Mouse (Mus musculus): ENCODE measurements around the gene Slc35a5. TPM values are rescaled to one million over a fixed set of nuclear protein-coding genes. Genes with fewer than 3 reads are reported as not detected.

Gene Slc35a5
- total RNA-seq, 2 experiments from 2014 or later: 51.0 to 53.9 TPM

DNA sequence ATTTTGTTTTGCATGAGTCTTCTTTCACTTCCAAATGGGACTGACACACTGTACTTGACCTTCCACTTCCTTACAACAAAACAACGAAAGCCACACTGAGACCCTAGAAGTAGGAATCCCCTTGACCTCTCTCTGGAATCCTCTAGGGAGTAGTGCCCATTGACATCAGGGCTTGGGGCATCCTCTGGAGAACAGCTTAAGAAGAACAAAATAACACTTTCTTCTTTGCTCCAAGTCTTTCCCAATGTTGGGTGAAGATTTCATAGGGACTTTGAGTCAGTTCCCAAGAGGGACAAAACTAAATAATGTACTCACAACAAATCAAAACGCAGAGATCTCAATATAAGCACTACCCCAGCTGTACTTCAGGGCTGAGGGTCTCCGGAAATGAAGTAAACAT is 39.7 kb downstream of the Slc35a5 start:
- no peak for DNase-seq (ENCODE audit: extremely low spot score in 1 of 2, low spot score in 1 of 2)

DNA sequence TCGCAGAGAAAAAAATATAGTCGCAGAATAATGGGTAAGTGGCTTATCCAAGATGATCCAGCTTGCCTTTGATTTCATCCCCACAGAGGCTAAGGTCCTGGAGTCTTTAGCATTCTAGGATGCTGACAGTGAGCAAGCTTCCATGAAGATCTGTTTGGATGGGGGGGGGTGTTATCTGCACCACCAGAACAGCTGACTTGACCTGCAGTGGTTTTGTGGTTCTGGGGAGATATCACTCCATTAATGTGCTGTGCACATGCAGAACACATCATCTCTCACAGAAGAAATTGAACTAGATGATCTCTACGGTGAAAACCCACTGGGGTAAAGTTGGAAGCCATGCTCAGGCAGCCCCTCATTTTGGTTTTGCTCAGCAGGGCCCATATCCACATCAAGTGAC is 41.3 kb downstream of the Slc35a5 start:
- no peak for DNase-seq (ENCODE audit: extremely low spot score in 1 of 2, low spot score in 1 of 2)

DNA sequence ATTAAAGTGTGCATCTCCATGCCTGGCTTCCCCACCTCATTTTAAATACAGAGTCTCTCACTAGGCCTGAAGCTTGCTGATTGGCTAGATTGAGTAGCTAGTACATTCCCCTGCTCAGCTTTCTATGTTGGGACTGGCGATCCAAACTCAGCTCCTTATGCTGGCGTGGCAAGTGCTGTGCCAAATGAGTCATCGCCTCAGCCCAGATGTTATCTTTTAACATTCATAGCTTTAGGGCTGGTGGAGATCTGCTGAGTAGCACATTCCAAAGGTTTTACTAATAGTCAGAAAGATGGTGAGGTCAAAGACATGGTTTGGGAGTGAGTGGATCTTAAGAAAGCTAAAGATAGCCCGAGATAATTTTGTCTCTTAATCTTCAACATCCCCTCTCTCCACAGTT is 48.0 kb downstream of the Slc35a5 start:
- no peak for DNase-seq (ENCODE audit: extremely low spot score in 1 of 2, low spot score in 1 of 2)

DNA sequence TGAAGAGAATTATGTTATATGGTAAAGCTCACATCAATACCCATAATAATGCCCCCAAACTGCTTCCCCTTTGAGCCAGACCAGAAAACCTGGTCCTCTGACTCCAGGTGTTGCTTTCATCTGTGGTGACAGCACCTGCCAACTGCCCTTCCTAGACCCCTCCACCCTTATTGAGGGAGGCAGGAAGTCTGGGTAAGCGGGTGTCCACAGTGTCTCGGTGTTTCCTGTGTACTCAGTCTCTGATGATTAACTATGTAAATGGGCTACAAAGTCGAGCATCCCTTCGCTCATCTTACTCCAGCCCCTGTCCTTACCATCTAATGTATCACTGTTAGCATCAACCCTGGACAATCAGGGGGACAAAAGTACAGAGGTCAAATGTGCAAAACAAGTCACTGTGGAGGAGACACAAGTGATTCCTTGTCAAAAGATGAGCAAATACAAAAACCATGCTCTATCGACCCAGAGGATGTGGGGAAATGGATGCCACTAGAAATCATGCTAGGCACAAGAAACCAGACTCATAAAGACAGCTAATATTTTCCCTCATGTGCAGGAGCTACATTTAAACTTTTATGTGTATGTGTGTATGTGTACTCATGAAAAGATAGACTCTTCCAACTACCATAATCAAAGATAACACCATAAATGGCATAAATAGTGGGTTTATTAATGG is 50.2 kb downstream of the Slc35a5 start:
- DNase-seq (ENCODE audit: extremely low spot score in 1 of 2, low spot score in 1 of 2): no peak

DNA sequence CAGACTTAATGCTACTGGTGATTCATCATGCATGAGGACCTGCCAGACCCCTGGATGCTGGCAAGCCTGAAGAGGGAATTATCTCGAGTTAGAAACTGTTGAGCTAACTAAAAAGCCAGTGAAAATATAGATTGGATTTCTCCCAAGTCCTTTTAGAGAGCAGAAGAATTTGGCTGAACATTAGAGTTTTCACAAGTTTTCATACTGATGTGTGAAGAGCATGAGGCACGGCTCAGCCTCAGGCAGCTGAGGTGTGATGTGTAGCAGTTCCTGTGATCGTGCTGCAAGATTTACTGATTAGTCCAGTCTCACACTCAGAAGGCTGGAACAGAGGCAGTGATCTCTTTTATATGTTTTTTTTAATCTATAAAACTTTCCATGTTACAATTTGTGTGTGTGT is 53.5 kb downstream of the Slc35a5 start:
- DNase-seq (ENCODE audit: extremely low spot score in 1 of 2, low spot score in 1 of 2): no peak

DNA sequence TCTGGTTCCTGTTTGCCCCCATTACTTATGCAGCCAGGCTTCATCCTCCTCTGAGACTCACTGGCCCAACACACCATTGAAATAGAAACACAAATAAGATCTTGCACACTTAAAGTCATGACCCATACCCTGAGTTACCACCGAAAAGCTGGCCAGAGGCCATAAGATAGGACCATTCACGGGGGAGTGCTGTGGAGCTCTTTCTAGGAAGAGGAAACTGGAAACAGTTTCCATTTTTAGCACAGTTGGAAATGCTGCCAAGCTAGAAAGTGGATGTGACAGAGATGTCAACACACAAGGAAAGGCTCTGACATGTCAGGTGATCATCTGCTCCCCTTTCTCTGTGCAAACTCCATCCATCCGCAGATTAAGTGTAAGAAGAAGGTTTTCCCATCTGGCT is 57.6 kb downstream of the Slc35a5 start:
- DNase-seq (ENCODE audit: extremely low spot score in 1 of 2, low spot score in 1 of 2): no peak

DNA sequence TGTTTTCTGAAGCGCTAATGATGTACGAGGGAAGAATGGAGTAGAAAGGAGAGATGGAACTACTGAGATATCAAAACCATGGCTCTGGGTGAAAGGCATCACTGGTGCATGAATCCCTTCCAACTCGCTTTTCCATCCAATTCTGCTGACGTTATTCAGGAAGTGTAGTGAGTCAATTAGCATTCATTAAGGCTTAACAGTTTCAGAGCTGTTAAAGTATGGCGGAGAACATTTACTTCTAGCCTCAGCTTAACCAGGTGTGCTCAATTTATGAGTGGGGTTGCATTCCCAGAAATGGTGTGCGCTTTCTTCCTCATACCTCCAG is 59.7 kb downstream of the Slc35a5 start:
- no peak for DNase-seq (ENCODE audit: extremely low spot score in 1 of 2, low spot score in 1 of 2)

DNA sequence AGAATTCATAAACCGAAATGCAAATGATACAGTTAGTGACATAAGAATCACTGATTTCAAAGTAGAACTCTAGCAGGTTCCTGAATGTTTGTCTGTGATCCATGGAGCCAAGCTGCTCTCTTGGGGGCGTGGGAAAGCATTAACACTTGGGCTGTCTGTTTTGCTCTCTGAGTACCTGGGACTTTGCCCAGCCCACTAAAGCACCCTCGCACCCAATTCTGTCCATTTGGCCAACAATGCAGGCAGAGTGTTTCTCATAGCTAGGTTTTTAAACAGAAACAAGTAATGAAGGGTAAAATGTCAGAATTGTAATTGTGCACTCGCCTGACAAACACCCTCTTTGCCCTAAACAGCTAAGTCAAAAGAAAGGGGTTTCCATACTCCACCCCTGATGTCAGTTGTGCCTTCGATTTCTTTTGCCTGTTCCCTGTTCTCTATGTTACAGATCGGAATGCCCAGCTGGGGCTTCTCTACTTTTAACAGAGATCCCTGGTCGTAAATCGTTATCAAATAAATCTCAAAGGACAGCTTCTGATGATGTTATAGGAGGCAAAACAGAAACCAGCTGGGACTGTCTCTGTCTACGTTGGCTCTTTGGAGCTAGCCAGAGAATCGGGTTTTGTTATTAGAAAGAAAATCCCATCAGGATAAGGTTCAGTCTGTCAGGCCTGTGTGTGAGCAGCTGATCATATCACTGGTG is 60.2 kb downstream of the Slc35a5 start:
- DNase-seq (ENCODE audit: extremely low spot score in 1 of 2, low spot score in 1 of 2): no peak

DNA sequence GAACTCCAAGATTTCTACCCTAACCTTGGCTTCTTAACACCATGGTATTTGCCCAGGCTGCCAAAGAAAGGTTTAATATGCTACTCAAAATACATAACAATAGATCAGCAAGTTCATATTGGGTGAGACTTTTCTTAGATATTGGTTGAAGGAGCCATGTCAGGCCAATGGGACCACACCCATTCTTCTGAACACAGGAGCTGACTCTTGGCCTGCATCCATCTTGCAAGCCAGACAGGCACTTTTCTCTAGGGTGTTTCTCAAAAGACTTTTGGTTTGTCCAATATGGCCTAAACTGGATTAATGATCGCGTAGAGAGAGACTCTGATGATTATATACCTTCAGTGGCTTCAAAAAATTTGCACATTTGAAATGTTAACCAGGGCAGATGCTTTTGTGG is 61.0 kb downstream of the Slc35a5 start:
- DNase-seq (ENCODE audit: extremely low spot score in 1 of 2, low spot score in 1 of 2): no peak

DNA sequence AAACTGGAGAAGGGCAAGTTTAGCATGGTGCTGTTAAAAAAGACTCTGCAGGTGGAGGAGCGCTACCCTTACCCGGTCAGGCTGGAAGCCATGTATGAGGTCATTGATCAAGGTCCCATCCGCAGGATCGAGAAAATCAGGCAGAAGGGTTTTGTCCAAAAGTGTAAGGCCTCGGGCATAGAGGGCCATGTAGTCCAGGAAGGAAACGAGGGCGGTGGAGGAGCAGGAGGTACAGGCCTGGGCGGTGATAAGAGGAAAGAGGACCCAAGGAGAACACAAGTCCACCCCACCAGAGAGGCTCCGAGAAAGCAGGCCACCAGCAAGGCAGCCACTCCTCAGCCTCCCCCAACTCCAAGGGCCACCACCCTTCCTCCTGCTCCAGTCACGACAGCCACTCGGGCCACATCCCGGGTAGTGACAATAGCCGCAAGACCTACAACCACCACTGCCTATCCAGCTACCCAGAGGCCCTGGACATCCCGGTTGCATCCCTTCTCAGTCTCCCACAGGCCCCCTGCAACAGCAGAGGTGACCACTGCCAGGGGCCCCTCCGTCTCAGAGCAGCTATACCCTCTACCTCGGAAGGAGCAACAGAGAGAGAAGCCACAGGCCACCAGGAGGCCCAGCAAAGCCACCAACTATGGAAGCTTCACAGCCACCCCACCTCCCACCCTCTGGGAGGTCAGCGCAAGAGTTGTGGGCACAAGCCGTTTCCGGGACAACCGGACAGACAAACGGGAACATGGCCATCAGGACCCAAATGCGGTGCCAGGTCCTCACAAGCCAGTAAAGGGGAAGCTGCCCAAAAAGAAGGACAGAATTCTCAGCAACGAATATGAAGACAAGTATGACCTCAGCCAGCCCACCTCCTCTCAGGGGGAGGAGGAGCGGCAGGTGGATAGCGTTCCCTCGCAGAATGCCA is 62.7 kb downstream of the Slc35a5 start:
- DNase-seq (ENCODE audit: extremely low spot score in 1 of 2, low spot score in 1 of 2): no peak

DNA sequence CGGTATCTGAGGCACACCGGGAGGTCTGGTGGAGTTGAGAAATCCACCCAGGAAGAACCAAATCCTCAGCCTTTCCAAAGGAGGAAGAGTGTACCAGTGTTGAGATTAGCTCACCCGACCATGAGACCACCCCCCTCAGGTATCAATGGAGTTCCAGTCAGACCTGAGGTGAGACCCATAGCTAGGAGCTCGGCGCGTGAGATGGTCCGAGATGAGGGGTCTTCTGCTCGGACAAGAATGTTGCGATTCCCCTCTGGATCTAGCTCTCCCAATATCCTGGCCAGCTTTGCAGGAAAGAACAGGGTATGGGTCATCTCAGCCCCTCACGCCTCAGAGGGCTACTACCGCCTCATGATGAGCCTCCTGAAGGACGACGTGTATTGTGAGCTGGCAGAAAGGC is 63.5 kb downstream of the Slc35a5 start:
- DNase-seq (ENCODE audit: extremely low spot score in 1 of 2, low spot score in 1 of 2): no peak

DNA sequence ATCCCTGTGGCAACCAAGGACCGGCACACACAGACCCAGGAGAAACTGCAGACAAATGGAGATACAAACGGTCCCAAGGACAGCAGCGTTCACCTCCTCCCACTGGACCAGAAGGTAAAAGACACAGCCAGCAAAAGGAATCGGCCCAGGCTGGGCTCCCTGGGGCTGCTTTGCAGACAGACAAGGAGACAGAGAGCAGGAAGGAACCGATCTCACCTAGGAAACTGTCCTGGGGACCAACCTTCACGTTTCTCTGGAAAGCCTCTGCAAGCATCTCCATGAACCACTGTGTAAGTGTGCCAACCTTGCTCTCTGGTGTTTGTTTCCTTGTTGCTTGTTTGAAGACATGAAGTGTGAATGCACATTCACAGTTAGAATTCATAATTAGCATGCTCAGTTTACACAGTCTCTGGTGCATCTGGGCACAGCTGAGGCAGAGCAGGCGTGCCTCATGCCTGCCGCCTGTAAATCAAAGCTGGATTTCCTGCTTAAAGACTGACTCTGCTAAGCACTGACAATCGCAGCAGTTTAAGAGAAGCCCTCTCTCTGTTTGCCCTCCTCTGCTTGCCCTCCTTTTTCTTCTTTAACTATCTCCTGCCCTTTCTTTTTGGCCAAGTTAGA is 64.3 kb downstream of the Slc35a5 start:
- no peak for DNase-seq (ENCODE audit: extremely low spot score in 1 of 2, low spot score in 1 of 2)

DNA sequence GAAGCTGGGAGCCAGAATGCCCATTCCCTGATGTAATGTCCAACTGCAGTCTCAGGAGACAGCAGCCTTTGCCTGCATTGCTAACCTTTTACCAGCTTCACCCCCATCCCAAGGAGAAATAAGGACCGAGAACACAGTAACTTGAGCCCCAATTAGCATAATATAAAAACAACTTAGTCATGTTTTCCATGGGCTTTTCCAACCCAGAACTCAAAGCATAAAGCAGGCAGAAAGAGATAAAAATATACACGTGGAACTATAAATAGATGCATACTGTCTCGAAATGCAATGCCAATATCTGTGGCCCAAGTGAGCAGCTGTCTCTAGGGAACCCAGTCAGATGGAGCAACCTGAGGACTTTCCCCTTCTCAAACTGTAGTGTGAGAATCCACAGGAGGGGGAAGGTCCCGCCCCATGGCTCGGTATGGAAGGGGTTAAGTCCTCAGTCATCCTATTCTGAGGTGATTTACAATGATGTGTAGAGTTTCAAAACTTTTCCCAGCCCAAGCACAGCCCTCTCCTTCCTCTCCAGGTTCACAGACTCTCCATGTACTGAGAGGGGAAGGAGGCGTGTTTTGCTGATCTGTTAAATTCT is 65.3 kb downstream of the Slc35a5 start, which contains the start of gene Ccdc80:
Ccdc80 (plus strand) TSS at position 266 of the 595 bp plus-strand sequence.
- no peak for DNase-seq (ENCODE audit: extremely low spot score in 1 of 2, low spot score in 1 of 2)

DNA sequence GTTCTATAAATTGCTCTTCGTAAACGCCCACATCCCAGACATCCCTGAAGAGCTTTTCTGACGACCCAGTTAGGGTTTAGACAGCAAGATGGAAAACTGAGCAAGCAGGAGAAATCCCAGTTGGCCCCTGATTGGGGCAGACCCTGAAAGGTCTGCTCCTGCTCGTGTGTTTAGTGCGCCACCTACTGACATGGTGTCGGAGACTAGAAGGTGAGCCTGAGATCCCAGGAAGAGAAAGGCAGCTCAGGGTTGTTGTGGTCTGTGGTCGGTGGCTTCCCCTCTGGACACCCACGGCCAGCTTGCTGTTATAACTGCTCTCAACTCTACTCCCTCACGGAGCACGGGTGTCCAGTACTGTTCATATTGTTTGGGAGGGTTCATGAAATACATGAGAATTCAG is 68.5 kb downstream of the Slc35a5 start:
- DNase-seq (ENCODE audit: extremely low spot score in 1 of 2, low spot score in 1 of 2): peak; percentile 61 to 83

Other genes starting within 250 kb of the Slc35a5 start
- not detected for gene Cd200r3, start 215.0 kb downstream of the Slc35a5 start, total RNA-seq (2021)
- gene Ccdc80, start 65.3 kb downstream of the Slc35a5 start, total RNA-seq (2021): 1 to 10 TPM; 3.9 to 4.0 TPM
- 10 to 100 TPM; 43.5 to 44.0 TPM for gene Atg3, start 79 bp upstream of the Slc35a5 start, total RNA-seq (2021)
- gene Btla, start 65.6 kb upstream of the Slc35a5 start, total RNA-seq (2021): under 1 TPM; 0.12 to 0.19 TPM

Data from layer of hippocampus, postnatal 25 days (tissue).